Mouse (Mus musculus) lung, embryonic 15.5 days (tissue): ENCODE measurements around the gene Gm29133. TPM values are rescaled to one million over a fixed set of nuclear protein-coding genes. Genes with fewer than 3 reads are reported as not detected.

Experiments
- ATAC-seq: fragments of 200-750 bp; cut with Nextera tagmentation; 2 replicates; pipeline ENCODE4 v1.8.0; 2017; ENCODE audit warnings: moderate number of reproducible peaks, borderline replicate concordance; ENCODE audit not compliant: low FRiP score, low TSS enrichment; ENCODE audit errors: extremely low read depth
- H3K27ac ChIP-seq: fragments of 300-500 bp; sonication (generic); 2 replicates; pipeline ENCODE4 v1.5.1; 2015; ENCODE audit warnings: moderate library complexity, mild to moderate bottlenecking, inconsistent platforms
- H3K27me3 ChIP-seq: fragments of 300-500 bp; sonication (generic); 2 replicates; pipeline ENCODE4 v1.6.1; 2015; ENCODE audit warnings: inconsistent platforms
- H3K36me3 ChIP-seq: fragments of 300-500 bp; sonication (generic); 2 replicates; pipeline ENCODE4 v1.6.1; 2015; ENCODE audit warnings: inconsistent platforms
- H3K4me1 ChIP-seq: fragments of 300-500 bp; sonication (generic); 2 replicates; pipeline ENCODE4 v1.6.1; 2015; ENCODE audit warnings: inconsistent platforms
- H3K4me2 ChIP-seq: fragments of 300-500 bp; sonication (generic); 2 replicates; pipeline ENCODE4 v1.6.1; 2015; ENCODE audit warnings: inconsistent platforms, mild to moderate bottlenecking, moderate library complexity
- H3K4me3 ChIP-seq: fragments of 300-500 bp; sonication (generic); 2 replicates; pipeline ENCODE4 v1.5.1; 2015; ENCODE audit warnings: mild to moderate bottlenecking, inconsistent platforms
- H3K9ac ChIP-seq: fragments of 300-500 bp; sonication (generic); 2 replicates; pipeline ENCODE4 v1.6.1; 2015; ENCODE audit warnings: inconsistent platforms
- H3K9me3 ChIP-seq: fragments of 300-500 bp; sonication (generic); 2 replicates; pipeline ENCODE4 v1.6.1; 2016; ENCODE audit warnings: inconsistent platforms
- WGBS: fragments of 180-500 bp; shearing (Covaris S2); methylation state at CpG from one replicate; pipeline ENCODE4 v1.1.7; 2015; 5-methylcytosine and 5-hydroxymethylcytosine counted together
- polyA plus RNA-seq: library from polyadenylated mRNA; unstranded; fragments of >200 nt; fragmentation: Nextera tagmentation; extraction: Ambion mirVana; gene quantifications from 2 replicates; pipeline ENCODE4 v1.2.1, GENCODE M21; 2015

The Gm29133 gene
- polyA plus RNA-seq, 1 experiment from 2014 or later = not detected

DNA sequence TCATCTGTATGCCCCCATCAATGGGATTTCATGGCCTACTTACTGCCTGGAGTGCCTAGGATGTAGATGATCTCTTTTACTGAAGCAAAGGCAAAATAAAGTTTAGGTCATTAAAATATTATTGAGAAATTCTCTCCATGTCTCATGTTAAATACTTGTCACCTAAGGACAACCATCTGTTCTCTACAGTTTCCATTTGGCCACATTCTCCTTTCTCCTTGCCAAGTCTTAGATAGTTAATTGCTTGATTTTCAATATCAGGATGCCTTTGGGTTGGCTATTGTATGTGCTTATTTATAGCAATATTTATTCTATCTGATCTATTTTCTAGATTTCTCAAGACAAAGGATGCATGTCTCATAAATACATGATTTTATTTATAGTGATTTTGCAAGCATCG is 75.9 kb downstream of the Gm29133 start:
- Histone ChIP-seq H3K9ac (no peak overlapping the region), H3K27ac (no peak overlapping the region), H3K4me3 (no peak overlapping the region), H3K4me1 (no peaks in the 10 kb centered on the region), H3K4me2 (no peak overlapping the region), H3K36me3 (no peaks in the 10 kb centered on the region), H3K9me3 (no peaks in the 10 kb centered on the region), H3K27me3 (no peaks in the 10 kb centered on the region)
- WGBS = 43% methylated on average over 1 of the region's 1 CpGs
- peak; percentile 83; the same call in 1 of the 2 replicates for ATAC-seq

DNA sequence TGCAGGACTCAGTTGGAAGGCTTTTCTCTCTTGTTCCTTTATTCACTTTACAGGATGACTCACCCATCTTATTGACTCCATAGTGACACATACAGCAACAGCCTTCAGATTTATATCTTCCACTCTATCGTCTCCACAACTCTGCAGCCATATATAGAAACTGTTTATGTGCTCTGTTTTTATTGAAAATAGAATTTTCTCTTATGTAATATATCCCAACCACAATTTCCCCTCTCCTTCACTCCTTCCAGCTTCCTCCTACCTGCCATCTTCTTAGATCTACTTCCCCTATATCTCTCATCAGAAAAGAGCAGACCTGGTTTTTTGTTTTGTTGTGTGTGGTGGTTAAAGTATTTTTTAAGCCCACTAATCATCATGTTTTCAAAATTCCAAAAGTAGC is 76.5 kb downstream of the Gm29133 start:
- peak overlapping the region; percentile 50 for H3K27ac ChIP-seq
- ATAC-seq = no peak
- H3K27me3 ChIP-seq = no peaks in the 10 kb centered on the region
- no peak overlapping the region for H3K4me2 ChIP-seq
- H3K36me3 ChIP-seq = no peaks in the 10 kb centered on the region
- WGBS = 49% methylated on average over 1 of the region's 1 CpGs
- no peaks in the 10 kb centered on the region for H3K9me3 ChIP-seq
- no peaks in the 10 kb centered on the region for H3K4me1 ChIP-seq
- no peak overlapping the region for H3K4me3 ChIP-seq
- H3K9ac ChIP-seq = no peak overlapping the region

DNA sequence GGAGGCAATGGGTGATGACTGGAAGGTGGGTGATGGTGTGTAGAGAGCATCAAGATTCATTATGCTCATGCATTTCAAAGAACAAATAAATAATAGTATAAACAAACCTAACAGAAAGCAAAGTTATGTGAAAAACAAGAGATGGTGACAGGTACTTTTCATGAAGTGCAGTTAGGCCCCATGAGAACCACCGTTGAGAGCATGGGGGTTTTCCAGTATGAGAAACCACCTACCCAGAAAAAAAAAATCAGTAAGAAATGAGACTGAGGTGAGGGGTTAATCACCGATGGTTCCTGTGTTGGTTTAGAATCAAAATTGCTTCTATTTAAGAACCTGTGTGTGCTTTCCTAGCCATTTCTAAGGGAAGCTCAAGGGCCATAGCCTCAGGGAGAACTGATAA is 86.8 kb downstream of the Gm29133 start:
- WGBS = 56% methylated on average over 2 of the region's 2 CpGs

DNA sequence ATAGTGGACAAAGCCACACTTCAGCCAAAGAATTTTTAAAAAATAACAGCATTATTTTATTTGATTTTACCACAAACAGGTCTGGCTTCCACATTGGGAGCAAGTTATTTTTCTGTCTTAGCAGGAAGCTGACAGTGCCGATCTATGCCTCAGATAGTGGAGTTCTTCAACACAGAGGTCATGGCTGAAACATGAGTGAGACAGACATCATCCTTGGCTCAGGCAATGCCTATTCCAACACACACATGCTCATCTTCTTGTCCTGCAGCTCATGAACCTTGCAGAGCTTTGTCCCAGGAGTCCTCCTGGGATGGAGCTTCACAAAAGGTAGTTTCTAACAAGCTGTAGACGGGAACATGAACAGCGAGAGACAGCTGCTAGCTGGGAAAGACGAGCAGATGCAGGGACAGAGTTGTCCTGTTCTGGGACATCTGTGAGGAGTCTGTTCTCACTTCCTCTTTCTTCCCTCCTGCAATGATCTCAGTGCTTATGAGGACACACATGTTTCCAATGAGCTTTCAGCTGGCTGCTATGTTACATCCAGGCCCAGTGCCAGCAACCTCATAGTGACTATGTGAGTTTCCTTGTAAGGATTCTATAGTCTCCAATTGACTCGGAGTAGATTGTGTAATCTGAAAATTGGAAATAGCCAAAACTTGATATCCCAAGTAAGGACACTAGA is 87.4 kb downstream of the Gm29133 start:
- Histone ChIP-seq H3K27me3 (no peaks in the 10 kb centered on the region), H3K36me3 (no peaks in the 10 kb centered on the region), H3K4me1 (0 out of 2 replicates have a peak, but pooled peaks cover 5% of the 10 kb centered on the region), H3K27ac (peak overlapping the region; percentile 54), H3K4me3 (no peak overlapping the region), H3K4me2 (0 out of 2 replicates have a peak overlapping the region, but pooled peaks have one; percentile 9), H3K9ac (no peak overlapping the region), H3K9me3 (no peaks in the 10 kb centered on the region)
- WGBS = 40% methylated on average over 5 of the region's 5 CpGs
- ATAC-seq = peak; percentile 96

More for the DNA sequence above, 86.8 kb downstream of the Gm29133 start:
- no peaks in the 10 kb centered on the region for H3K36me3 ChIP-seq
- 0 out of 2 replicates have a peak, but pooled peaks cover 5% of the 10 kb centered on the region for H3K4me1 ChIP-seq
- no peak overlapping the region; the same call in 1 of the 2 replicates for H3K27ac ChIP-seq
- H3K9me3 ChIP-seq = no peaks in the 10 kb centered on the region
- H3K4me3 ChIP-seq = no peak overlapping the region
- no peaks in the 10 kb centered on the region for H3K27me3 ChIP-seq
- H3K9ac ChIP-seq = no peak overlapping the region
- no peak overlapping the region for H3K4me2 ChIP-seq
- ATAC-seq = no peak

Other genes with a start within 250 kb of the Gm29133 start
- gene Pdcd10, start 191.3 kb upstream of the Gm29133 start, polyA plus RNA-seq = 86.7 and 92.1 TPM in 2 replicates
- 1.3 and 2.2 TPM in 2 replicates for gene Serpini1, start 190.7 kb upstream of the Gm29133 start, polyA plus RNA-seq
- gene Golim4, start 208.8 kb downstream of the Gm29133 start, polyA plus RNA-seq = 50.1 and 53.3 TPM in 2 replicates